Mouse (Mus musculus): Measurements from ENCODE around the gene P4hb. TPM values are rescaled to one million over a fixed set of nuclear protein-coding genes. Genes with fewer than 3 reads are reported as not detected.
A peak's percentile ranks its signal among the peaks of the same experiment; 100 is the strongest.

Gene P4hb
- polyA plus RNA-seq, 1 experiment from 2014 or later: 883 TPM

- Histone ChIP-seq H3K27ac (no peak overlapping the region), H3K4me2 (no peak overlapping the region), H3K27me3 (0 out of 2 replicates have a peak, but pooled peaks cover 10% of the 10 kb centered on the region), H3K36me3 (peaks cover 37% of the 10 kb centered on the region), H3K4me1 (peaks cover 27% of the 10 kb centered on the region), H3K4me3 (no peak overlapping the region), H3K9me3 (no peaks in the 10 kb centered on the region), H3K9ac (no peak overlapping the region)
- no peak for ATAC-seq (ENCODE audit: borderline replicate concordance, extremely low read depth, low FRiP score, low TSS enrichment)
- 36% methylated on average over 6 of the region's 6 CpGs for WGBS
Observed at GRCm38 (mm10) chr11:120612763-120613162, 39.7 kb upstream of the P4hb start.

- H3K4me1 ChIP-seq: peaks cover 26% of the 10 kb centered on the region
- 85% methylated on average over 9 of the region's 9 CpGs for WGBS
- H3K9me3 ChIP-seq: no peaks in the 10 kb centered on the region
- H3K27me3 ChIP-seq: 0 out of 2 replicates have a peak, but pooled peaks cover 10% of the 10 kb centered on the region
- H3K36me3 ChIP-seq: peaks cover 41% of the 10 kb centered on the region
- ATAC-seq (ENCODE audit: borderline replicate concordance, extremely low read depth, low FRiP score, low TSS enrichment): no peak
- no peak overlapping the region for H3K4me3 ChIP-seq
- H3K27ac ChIP-seq: no peak overlapping the region
- H3K9ac ChIP-seq: no peak overlapping the region
- no peak overlapping the region for H3K4me2 ChIP-seq
Observed at GRCm38 (mm10) chr11:120610477-120611046, 37.5 kb upstream of the P4hb start.

GRCm38 (mm10) chr11:120609250-120609649, 36.2 kb upstream of the P4hb start:
- Histone ChIP-seq H3K4me2 (peak overlapping the region; percentile 75; the same call in 1 of the 2 replicates), H3K9ac (no peak overlapping the region), H3K27ac (no peak overlapping the region), H3K36me3 (peaks cover 49% of the 10 kb centered on the region), H3K4me1 (peaks cover 26% of the 10 kb centered on the region), H3K4me3 (no peak overlapping the region), H3K9me3 (no peaks in the 10 kb centered on the region), H3K27me3 (0 out of 2 replicates have a peak, but pooled peaks cover 10% of the 10 kb centered on the region)
- WGBS: 40% methylated on average over 8 of the region's 8 CpGs
- ATAC-seq (ENCODE audit: borderline replicate concordance, extremely low read depth, low FRiP score, low TSS enrichment): no peak; the same call in 1 of the 2 replicates

GRCm38 (mm10) chr11:120608241-120609034, 35.4 kb upstream of the P4hb start, which contains the start of gene Npb:
TSS of gene Npb (plus strand) at chr11:120608477.
- peaks cover 52% of the 10 kb centered on the region for H3K36me3 ChIP-seq
- WGBS: 3% methylated on average over 45 of the region's 45 CpGs
- ATAC-seq (ENCODE audit: borderline replicate concordance, extremely low read depth, low FRiP score, low TSS enrichment): no peak

GRCm38 (mm10) chr11:120606764-120607163, 33.7 kb upstream of the P4hb start:
- H3K9me3 ChIP-seq: no peaks in the 10 kb centered on the region
- 0 out of 2 replicates have a peak, but pooled peaks cover 10% of the 10 kb centered on the region for H3K27me3 ChIP-seq
- peaks cover 52% of the 10 kb centered on the region for H3K36me3 ChIP-seq
- H3K9ac ChIP-seq: no peak overlapping the region
- no peak for ATAC-seq (ENCODE audit: borderline replicate concordance, extremely low read depth, low FRiP score, low TSS enrichment)
- H3K4me2 ChIP-seq: no peak overlapping the region
- H3K4me3 ChIP-seq: no peak overlapping the region
- H3K27ac ChIP-seq: peak overlapping the region; percentile 9
- WGBS: 69% methylated on average over 4 of the region's 4 CpGs
- H3K4me1 ChIP-seq: peaks cover 26% of the 10 kb centered on the region

More at GRCm38 (mm10) chr11:120608241-120609034, 35.4 kb upstream of the P4hb start, which contains the start of gene Npb:
- 0 out of 2 replicates have a peak within 1 kb of the TSS, but pooled peaks have one; percentile 9 for H3K27ac ChIP-seq
- H3K27me3 ChIP-seq: 0 out of 2 replicates have a peak, but pooled peaks cover 10% of the 10 kb centered on the region
- H3K4me1 ChIP-seq: peaks cover 26% of the 10 kb centered on the region
- H3K4me3 ChIP-seq: peak within 1 kb of the TSS; percentile 31
- H3K9ac ChIP-seq: peak within 1 kb of the TSS; percentile 37; the same call in 1 of the 2 replicates
- H3K4me2 ChIP-seq: peak within 1 kb of the TSS; percentile 75
- H3K9me3 ChIP-seq: no peaks in the 10 kb centered on the region

GRCm38 (mm10) chr11:120605667-120606066, 32.6 kb upstream of the P4hb start:
- Histone ChIP-seq H3K4me2 (no peak overlapping the region), H3K9ac (no peak overlapping the region), H3K36me3 (peaks cover 44% of the 10 kb centered on the region), H3K4me3 (no peak overlapping the region), H3K27me3 (0 out of 2 replicates have a peak, but pooled peaks cover 10% of the 10 kb centered on the region), H3K4me1 (peaks cover 26% of the 10 kb centered on the region), H3K27ac (no peak overlapping the region), H3K9me3 (no peaks in the 10 kb centered on the region)
- ATAC-seq (ENCODE audit: borderline replicate concordance, extremely low read depth, low FRiP score, low TSS enrichment): no peak
- WGBS: 82% methylated on average over 7 of the region's 7 CpGs

GRCm38 (mm10) chr11:120603545-120603944, 30.5 kb upstream of the P4hb start:
- ATAC-seq (ENCODE audit: borderline replicate concordance, extremely low read depth, low FRiP score, low TSS enrichment): no peak
- Histone ChIP-seq H3K9me3 (no peaks in the 10 kb centered on the region), H3K27me3 (0 out of 2 replicates have a peak, but pooled peaks cover 1% of the 10 kb centered on the region), H3K4me3 (no peak overlapping the region), H3K9ac (no peak overlapping the region), H3K27ac (no peak overlapping the region), H3K4me2 (no peak overlapping the region), H3K36me3 (peaks cover 49% of the 10 kb centered on the region), H3K4me1 (peaks cover 25% of the 10 kb centered on the region)
- WGBS: 65% methylated on average over 2 of the region's 2 CpGs

GRCm38 (mm10) chr11:120600716-120601115, 27.7 kb upstream of the P4hb start:
- ATAC-seq (ENCODE audit: borderline replicate concordance, extremely low read depth, low FRiP score, low TSS enrichment): no peak
- H3K27me3 ChIP-seq: no peaks in the 10 kb centered on the region
- H3K4me3 ChIP-seq: no peak overlapping the region
- H3K9ac ChIP-seq: no peak overlapping the region
- H3K9me3 ChIP-seq: no peaks in the 10 kb centered on the region
- no peak overlapping the region for H3K27ac ChIP-seq
- no peak overlapping the region for H3K4me2 ChIP-seq
- peaks cover 61% of the 10 kb centered on the region for H3K36me3 ChIP-seq
- WGBS: 92% methylated on average over 3 of the region's 3 CpGs
- H3K4me1 ChIP-seq: peaks cover 24% of the 10 kb centered on the region

GRCm38 (mm10) chr11:120598990-120599549, 26.0 kb upstream of the P4hb start:
- peaks cover 59% of the 10 kb centered on the region for H3K36me3 ChIP-seq
- H3K27me3 ChIP-seq: no peaks in the 10 kb centered on the region
- H3K27ac ChIP-seq: peak overlapping the region; percentile 85
- H3K9ac ChIP-seq: peak overlapping the region; percentile 57
- H3K4me2 ChIP-seq: peak overlapping the region; percentile 84
- peaks cover 24% of the 10 kb centered on the region for H3K4me1 ChIP-seq
- WGBS: 34% methylated on average over 17 of the region's 17 CpGs
- peak overlapping the region; percentile 91 for H3K4me3 ChIP-seq
- no peak for ATAC-seq (ENCODE audit: borderline replicate concordance, extremely low read depth, low FRiP score, low TSS enrichment)
- H3K9me3 ChIP-seq: no peaks in the 10 kb centered on the region

- Histone ChIP-seq H3K4me3 (peak within 1 kb of the TSS; percentile 91), H3K27ac (peak within 1 kb of the TSS; percentile 89), H3K36me3 (peaks cover 59% of the 10 kb centered on the region), H3K27me3 (no peaks in the 10 kb centered on the region), H3K9me3 (no peaks in the 10 kb centered on the region), H3K9ac (peak within 1 kb of the TSS; percentile 97), H3K4me1 (peaks cover 24% of the 10 kb centered on the region), H3K4me2 (peak within 1 kb of the TSS; percentile 91)
- ATAC-seq (ENCODE audit: borderline replicate concordance, extremely low read depth, low FRiP score, low TSS enrichment): peak; percentile 97
- WGBS: under 1% methylated on average over 88 of the region's 88 CpGs
Observed at GRCm38 (mm10) chr11:120598283-120598989, 25.4 kb upstream of the P4hb start, which contains the start of the genes Alyref and Anapc11. TSS of gene Alyref (minus strand) at chr11:120598365. TSS of gene Anapc11 (plus strand) at chr11:120598421.

Data from lung, embryonic 15.5 days (tissue).